Mouse (Mus musculus): ENCODE data around the gene Igsf10.

DNA sequence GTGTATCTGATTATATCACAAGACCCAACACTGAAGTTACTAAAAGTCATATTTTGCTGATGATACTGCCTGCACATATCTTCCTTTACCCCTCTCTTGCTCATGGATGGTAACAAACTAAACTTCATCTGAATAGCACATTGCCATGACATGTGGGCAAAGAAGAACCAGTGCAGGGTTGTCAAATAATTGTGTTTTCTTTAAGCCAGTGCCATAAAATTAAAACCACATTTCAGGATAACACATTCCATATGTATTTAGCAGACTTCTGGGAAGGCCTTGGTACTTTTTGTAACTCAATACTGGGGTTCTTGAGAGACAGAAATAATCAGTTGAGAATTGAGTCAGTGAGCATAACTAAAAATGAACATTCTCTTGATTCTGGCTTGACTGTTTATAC is 15.9 kb upstream of the Igsf10 start:
- TF ChIP-seq CTCF (IDR thresholded peaks at IDR 0.05; ENCODE audit: control insufficient read depth, insufficient read depth, insufficient replicate concordance, low read depth, low read length) (no peak), POLR2A (IDR thresholded peaks at IDR 0.05; ENCODE audit: control insufficient read depth, low read depth, low read length) (no peak)

Data from testis, adult 2 months (tissue).